Mouse (Mus musculus): ENCODE data around the gene Gm42906. TPM values are rescaled to one million over a fixed set of nuclear protein-coding genes. Genes with fewer than 3 reads are reported as not detected.

The Gm42906 gene
- total and polyA plus RNA-seq, 3 experiments: not detected

DNA sequence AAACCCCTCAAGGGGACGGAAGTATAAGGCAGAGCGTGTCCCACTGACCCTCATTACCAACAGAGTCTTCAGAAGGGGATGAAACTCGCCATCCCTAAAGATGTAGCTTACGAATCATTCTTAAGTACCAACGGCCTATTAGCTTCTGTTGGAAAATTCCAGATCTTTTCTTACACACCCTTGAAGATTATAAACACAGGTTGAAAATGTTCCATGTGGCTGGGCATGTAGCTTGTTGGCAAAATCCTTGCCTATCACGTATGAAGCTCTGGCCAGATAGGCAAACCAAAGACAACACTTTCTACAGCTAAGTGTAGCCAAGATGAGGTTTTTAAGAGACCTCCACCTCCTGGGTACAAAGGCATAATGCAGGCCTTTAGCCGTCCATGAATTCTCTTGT lies 319.0 kb downstream of the Gm42906 start:
- H3K4me1 ChIP-seq (ENCODE audit: control insufficient read depth in 1 of 2, insufficient read depth in 2 of 2): peaks cover 0 to 52% of the 10 kb centered on the region in 2 experiments
- H3K27me3 ChIP-seq (replicated peaks): no peaks in the 10 kb centered on the region
- peaks cover 76% of the 10 kb centered on the region for H3K79me2 ChIP-seq (replicated peaks; ENCODE audit: control insufficient read depth, extremely low read depth, insufficient read depth, poor library complexity, severe bottlenecking)
- peak overlapping the region; percentile 13 to 86 (median 53) for H3K4me3 ChIP-seq (replicated peaks in 1 of 3; ENCODE audit: low read depth in 2 of 3, low read length in 2 of 3, poor library complexity in 1 of 3)
- in situ Hi-C loops (cut with MboI; ENCODE audit: low pct_ligation_motif_present, low pct_unique_long_range_greater_than_20kb, low sequenced_read_pairs) (no loop called here), dilution Hi-C loops (cut with MboI; ENCODE audit: extremely low pct_ligation_motif_present, extremely low pct_unique_long_range_greater_than_20kb, low sequenced_read_pairs) (no loop called here)
- H3K4me2 ChIP-seq (ENCODE audit: insufficient read depth, low read depth, poor library complexity, severe bottlenecking): peak overlapping the region; percentile 55
- peak overlapping the region; percentile 96 for H3K27ac ChIP-seq (ENCODE audit: insufficient read depth, low read depth)
- DNase-seq (ENCODE audit: extremely low read depth): peak; percentile 31
- no peak for TF ChIP-seq NRF1 (IDR thresholded peaks at IDR 0.05; ENCODE audit: low read depth, low read length)
- peak; percentile 54; the same call in 1 of the 2 replicates for TF ChIP-seq MYC (IDR thresholded peaks at IDR 0.05; ENCODE audit: low read depth, low read length)
- TF ChIP-seq POLR2AphosphoS2 (IDR thresholded peaks at IDR 0.05; ENCODE audit: low read depth, low read length): peak; percentile 59; the same call in 1 of the 2 replicates
- TF ChIP-seq MAX (IDR thresholded peaks at IDR 0.05; ENCODE audit: low read length): peak; percentile 8; the same call in 1 of the 2 replicates
- no peak for TF ChIP-seq ELF1 (IDR thresholded peaks at IDR 0.05; ENCODE audit: low read depth, low read length)
- peak; percentile 71; the same call in 1 of the 2 replicates for TF ChIP-seq ZMIZ1 (IDR thresholded peaks at IDR 0.05; ENCODE audit: low read depth, low read length)
- no peak for TF ChIP-seq ZNF384 (IDR thresholded peaks at IDR 0.05; ENCODE audit: low read depth, low read length)
- peak; percentile 91 for TF ChIP-seq CHD1 (IDR thresholded peaks at IDR 0.05; ENCODE audit: low read depth, low read length)
- TF ChIP-seq ZKSCAN1 (IDR thresholded peaks at IDR 0.05; ENCODE audit: borderline replicate concordance, low read depth, low read length): no peak
- TF ChIP-seq IRF4 (IDR thresholded peaks at IDR 0.05; ENCODE audit: low read depth, low read length): no peak
- no peak for TF ChIP-seq UBTF (IDR thresholded peaks at IDR 0.05; ENCODE audit: low read depth, low read length)
- no peak for TF ChIP-seq EP300 (IDR thresholded peaks at IDR 0.05; ENCODE audit: low read length)
- 0 out of 2 replicates have a peak, but pooled peaks have one; percentile 65 for TF ChIP-seq RCOR1 (conservative IDR thresholded peaks at IDR 0.05; ENCODE audit: low read depth, low read length)
- TF ChIP-seq CHD2 (IDR thresholded peaks at IDR 0.05; ENCODE audit: low read length): no peak; the same call in 1 of the 2 replicates
- no peak for TF ChIP-seq HCFC1 (IDR thresholded peaks at IDR 0.05; ENCODE audit: low read depth, low read length)
- peak; percentile 58; the same call in 1 of the 2 replicates for TF ChIP-seq SIN3A (IDR thresholded peaks at IDR 0.05; ENCODE audit: low read length)
- 0 out of 2 replicates have a peak, but pooled peaks have one; percentile 17 for TF ChIP-seq MAZ (IDR thresholded peaks at IDR 0.05; ENCODE audit: low read depth, low read length)
- H3K36me3 ChIP-seq (replicated peaks in 1 of 2; ENCODE audit: control insufficient read depth in 1 of 2, insufficient read depth in 1 of 2, low read length in 1 of 2): peaks cover 0 to 31% of the 10 kb centered on the region in 2 experiments
- H3K9me3 ChIP-seq (replicated peaks; ENCODE audit: low read length): no peaks in the 10 kb centered on the region
- peak overlapping the region; percentile 99 for H3K9ac ChIP-seq (ENCODE audit: insufficient read depth, low read depth)

GRCm38 (mm10) chr5:151108291-151108897 lies 319.6 kb downstream of the Gm42906 start:
- dilution Hi-C loops (cut with MboI; ENCODE audit: extremely low pct_ligation_motif_present, extremely low pct_unique_long_range_greater_than_20kb, low sequenced_read_pairs) (no loop called here), in situ Hi-C loops (cut with MboI; ENCODE audit: low pct_ligation_motif_present, low pct_unique_long_range_greater_than_20kb, low sequenced_read_pairs) (no loop called here)
- H3K79me2 ChIP-seq (replicated peaks; ENCODE audit: control insufficient read depth, extremely low read depth, insufficient read depth, poor library complexity, severe bottlenecking): peaks cover 77% of the 10 kb centered on the region
- H3K4me3 ChIP-seq (replicated peaks in 1 of 3; ENCODE audit: low read depth in 2 of 3, low read length in 2 of 3, poor library complexity in 1 of 3): peak overlapping the region; percentile 53 to 86 (median 78)
- H3K4me1 ChIP-seq (ENCODE audit: control insufficient read depth in 1 of 2, insufficient read depth in 2 of 2): peaks cover under 1 to 50% of the 10 kb centered on the region in 2 experiments
- peak overlapping the region; percentile 96 for H3K27ac ChIP-seq (ENCODE audit: insufficient read depth, low read depth)
- H3K36me3 ChIP-seq (replicated peaks in 1 of 2; ENCODE audit: control insufficient read depth in 1 of 2, insufficient read depth in 1 of 2, low read length in 1 of 2): peaks cover 0 to 32% of the 10 kb centered on the region in 2 experiments
- H3K27me3 ChIP-seq (replicated peaks): no peaks in the 10 kb centered on the region
- H3K9me3 ChIP-seq (replicated peaks; ENCODE audit: low read length): no peaks in the 10 kb centered on the region
- H3K9ac ChIP-seq (ENCODE audit: insufficient read depth, low read depth): peak overlapping the region; percentile 99
- DNase-seq (ENCODE audit: extremely low read depth): peak; percentile 49
- H3K4me2 ChIP-seq (ENCODE audit: insufficient read depth, low read depth, poor library complexity, severe bottlenecking): peak overlapping the region; percentile 55
- TF ChIP-seq JUND (conservative IDR thresholded peaks at IDR 0.05; ENCODE audit: low read depth, low read length) (no peak), CTCF (conservative IDR thresholded peaks at IDR 0.05 in 1 of 2, IDR thresholded peaks at IDR 0.05 in 1 of 2; ENCODE audit: low read depth in 2 of 2, low read length in 2 of 2) (no peak), ELF1 (IDR thresholded peaks at IDR 0.05; ENCODE audit: low read depth, low read length) (peak; percentile 64), MXI1 (IDR thresholded peaks at IDR 0.05; ENCODE audit: low read depth, low read length) (peak; percentile 49; the same call in 1 of the 2 replicates), ZNF384 (IDR thresholded peaks at IDR 0.05; ENCODE audit: low read depth, low read length) (no peak), KAT2A (IDR thresholded peaks at IDR 0.05; ENCODE audit: insufficient replicate concordance, low read length) (0 out of 2 replicates have a peak, but pooled peaks have one; percentile 48), USF1 (IDR thresholded peaks at IDR 0.05; ENCODE audit: low read depth, low read length) (no peak), MAX (IDR thresholded peaks at IDR 0.05; ENCODE audit: low read length) (no peak; the same call in 1 of the 2 replicates), MAZ (IDR thresholded peaks at IDR 0.05; ENCODE audit: low read depth, low read length) (no peak), SMC3 (IDR thresholded peaks at IDR 0.05; ENCODE audit: low read depth, low read length) (no peak), IRF4 (IDR thresholded peaks at IDR 0.05; ENCODE audit: low read depth, low read length) (peak; percentile 87), NELFE (IDR thresholded peaks at IDR 0.05; ENCODE audit: low read depth, low read length) (no peak), CHD2 (IDR thresholded peaks at IDR 0.05; ENCODE audit: low read length) (peak; percentile 54), POLR2AphosphoS2 (IDR thresholded peaks at IDR 0.05; ENCODE audit: low read depth, low read length) (no peak), MEF2A (IDR thresholded peaks at IDR 0.05; ENCODE audit: borderline replicate concordance, low read depth, low read length) (peak; percentile 74; the same call in 1 of the 2 replicates), MAFK (IDR thresholded peaks at IDR 0.05; ENCODE audit: insufficient replicate concordance, low read length) (no peak), HCFC1 (IDR thresholded peaks at IDR 0.05; ENCODE audit: low read depth, low read length) (no peak), RAD21 (IDR thresholded peaks at IDR 0.05; ENCODE audit: low read depth, low read length) (no peak), TCF12 (IDR thresholded peaks at IDR 0.05; ENCODE audit: low read depth, low read length) (peak; percentile 92), ZC3H11A (IDR thresholded peaks at IDR 0.05; ENCODE audit: low read depth, low read length) (no peak), ZKSCAN1 (IDR thresholded peaks at IDR 0.05; ENCODE audit: borderline replicate concordance, low read depth, low read length) (no peak), RCOR1 (conservative IDR thresholded peaks at IDR 0.05; ENCODE audit: low read depth, low read length) (no peak), EP300 (IDR thresholded peaks at IDR 0.05; ENCODE audit: low read length) (peak; percentile 82)
